Mouse (Mus musculus) thymus, postnatal 25 days (tissue): Measurements from ENCODE around the gene Nab2.

Experiments
- DNase-seq: peaks from one replicate; pipeline ENCODE4 v3.0.0; 2022

Gene Nab2

GRCm38 (mm10) chr10:127614236-127615033, 53.9 kb downstream of the Nab2 start:
- no peak for DNase-seq

- no peak for DNase-seq
These were observed 56.1 kb downstream of the Nab2 start for GRCm38 (mm10) chr10:127612079-127612775.
